Mouse (Mus musculus) ovary, postnatal 14 days (tissue): Measurements from ENCODE around the gene Gm3591.
"Not testable (repeated sequence)": the region's sequence is repeated elsewhere in the genome, so short reads cannot be mapped to it uniquely, and the experiment has no call there.

ENCODE experiments used
- DNase-seq: peaks from one replicate; pipeline ENCODE4 v3.0.0; 2022; ENCODE audit warnings: low spot score

Gm3591 gene

GRCm38 (mm10) chr14:6412382-6412781 is at the start of gene Gm3591:
TSS of gene Gm3591 (minus strand) at chr14:6412482.
- not testable (repeated sequence) for DNase-seq

- not testable (repeated sequence) for DNase-seq
These were observed 32.2 kb upstream of the Gm3591 start, which contains the start of gene Gm3594 for GRCm38 (mm10) chr14:6444511-6444910. TSS of gene Gm3594 (minus strand) at chr14:6444611.

GRCm38 (mm10) chr14:6440774-6441173 is 28.5 kb upstream of the Gm3591 start:
- DNase-seq: not testable (repeated sequence)

GRCm38 (mm10) chr14:6440206-6440605 is 27.9 kb upstream of the Gm3591 start:
- not testable (repeated sequence) for DNase-seq

- DNase-seq: not testable (repeated sequence)
These were observed 14.5 kb upstream of the Gm3591 start for GRCm38 (mm10) chr14:6426766-6427165.

- not testable (repeated sequence) for DNase-seq
These were observed 14.1 kb upstream of the Gm3591 start for GRCm38 (mm10) chr14:6426353-6426752.

- DNase-seq: not testable (repeated sequence)
These were observed 22.1 kb downstream of the Gm3591 start, which contains the start of gene Gm16440 for GRCm38 (mm10) chr14:6390219-6390618. TSS of gene Gm16440 (minus strand) at chr14:6390319.
